Mouse (Mus musculus) bone marrow, adult 2 months (tissue): ENCODE data around the gene Parp8. TPM values are rescaled to one million over a fixed set of nuclear protein-coding genes. Genes with fewer than 3 reads are reported as not detected.

Experiments used
- H3K27ac ChIP-seq: fragments of 200-500 bp; 2 replicates; pipeline ENCODE4 v1.5.1; 2012; ENCODE audit warnings: low read depth, mild to moderate bottlenecking, control low read depth, inconsistent platforms, low read length; ENCODE audit not compliant: control insufficient read depth, poor library complexity, insufficient read depth
- H3K4me1 ChIP-seq: fragments of 200-500 bp; 2 replicates; pipeline ENCODE4 v1.6.1; 2011; ENCODE audit warnings: low read length; ENCODE audit not compliant: control insufficient read depth, insufficient read depth
- H3K4me3 ChIP-seq: fragments of 200-500 bp; replicated peaks from 2 replicates; pipeline ENCODE3; 2011; ENCODE audit warnings: mild to moderate bottlenecking, low read depth, low read length, control low read depth; ENCODE audit not compliant: control insufficient read depth
- CTCF ChIP-seq: fragments of 200-500 bp; IDR thresholded peaks from 2 replicates; pipeline ENCODE4 v1.5.1; 2011; ENCODE audit warnings: low read length, control low read depth; ENCODE audit not compliant: control insufficient read depth, insufficient read depth
- POLR2A ChIP-seq: fragments of 200-500 bp; IDR thresholded peaks from 2 replicates; pipeline ENCODE4 v1.6.1; 2011; ENCODE audit warnings: low read depth, mild to moderate bottlenecking, control low read depth, low read length, borderline replicate concordance; ENCODE audit not compliant: control insufficient read depth
- WGBS: fragments of 180-500 bp; shearing (Covaris S2); methylation state at CpG from one replicate; pipeline ENCODE4 v1.1.7; 2018; 5-methylcytosine and 5-hydroxymethylcytosine counted together
- polyA plus RNA-seq: library from polyadenylated mRNA; stranded (reverse); fragments of >200 nt; gene quantifications from 2 replicates; pipeline ENCODE4 v1.2.4, GENCODE M21; 2011; ENCODE audit warnings: low replicate concordance; ENCODE audit not compliant: missing spikeins, insufficient read depth, insufficient read length

Gene Parp8
- polyA plus RNA-seq, 1 experiment, result 31.9 TPM

DNA sequence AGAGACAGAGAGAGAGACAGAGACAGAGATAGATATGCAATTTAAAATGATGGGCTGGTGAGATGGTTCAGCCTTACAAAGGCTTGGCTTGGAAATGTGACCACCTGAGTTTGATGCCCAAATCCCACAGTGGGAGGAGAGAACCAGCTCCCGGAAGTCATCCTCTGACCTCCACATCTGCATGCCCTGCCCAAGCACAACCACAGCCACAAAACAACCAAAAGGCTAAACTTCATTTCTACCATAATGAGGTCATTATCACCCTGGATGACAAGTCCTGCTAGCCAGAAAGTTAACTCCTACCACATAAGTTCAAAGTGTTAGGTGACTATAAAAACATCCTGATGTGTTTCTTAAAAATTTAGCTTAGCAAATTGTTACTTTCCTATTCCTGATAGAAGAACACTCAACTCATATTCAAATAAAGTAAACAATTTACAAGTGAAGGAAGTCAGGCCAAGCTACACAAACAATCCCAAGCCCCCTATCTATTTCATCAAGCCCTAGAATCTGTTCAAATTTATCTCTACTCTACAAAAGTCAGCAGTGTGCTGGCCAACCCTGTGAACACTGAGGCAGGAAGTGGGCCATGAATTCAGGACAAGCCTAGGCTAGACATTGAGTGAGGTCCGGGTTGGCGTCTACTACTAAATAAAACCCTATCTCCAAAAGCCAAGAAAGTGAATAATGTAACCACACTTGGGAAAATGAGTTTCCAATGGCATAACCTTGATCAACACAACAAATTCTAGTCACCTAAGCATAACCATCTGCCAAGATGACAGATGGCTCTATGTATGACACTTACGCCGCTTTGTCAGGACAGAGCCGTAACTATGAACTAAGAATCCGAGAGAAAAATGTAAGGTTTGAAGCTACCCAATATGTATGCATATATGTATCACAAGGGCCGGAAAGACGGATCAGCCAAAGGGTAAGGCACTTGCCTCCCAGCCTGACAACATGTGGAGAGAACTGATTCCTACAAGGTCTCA lies 17.0 kb downstream of the Parp8 start:
- WGBS, result 89% methylated on average over 9 of the region's 9 CpGs

GRCm38 (mm10) chr13:117007566-117007965 lies 17.8 kb downstream of the Parp8 start:
- Histone ChIP-seq H3K27ac (no peak overlapping the region), H3K4me3 (no peak overlapping the region), H3K4me1 (no peaks in the 10 kb centered on the region; the same call in 1 of the 2 replicates)
- WGBS, result 75% methylated on average over 2 of the region's 2 CpGs
- TF ChIP-seq POLR2A (no peak), CTCF (no peak)

More for the DNA sequence above, 17.0 kb downstream of the Parp8 start:
- Histone ChIP-seq H3K4me1 (no peaks in the 10 kb centered on the region; the same call in 1 of the 2 replicates), H3K4me3 (no peak overlapping the region), H3K27ac (no peak overlapping the region)
- TF ChIP-seq CTCF (no peak), POLR2A (no peak)

DNA sequence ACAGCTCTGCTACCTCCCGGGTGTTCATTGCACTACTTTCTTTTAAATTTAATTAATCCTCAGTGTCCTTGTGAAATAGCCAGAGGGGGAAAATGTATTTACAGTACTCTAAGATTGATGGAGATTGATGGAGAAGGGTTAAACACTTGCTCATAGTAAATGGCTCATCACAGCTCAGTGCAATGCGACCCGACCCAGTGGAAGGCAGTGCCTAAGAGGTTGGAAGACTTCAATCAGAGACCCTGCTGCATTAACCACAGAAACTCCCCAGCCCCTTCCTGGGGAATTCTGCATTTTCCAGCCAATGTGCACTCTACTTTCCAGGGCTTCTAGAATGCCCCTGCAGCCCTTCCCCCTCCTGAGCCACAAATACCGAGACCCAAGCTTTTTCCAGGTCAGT lies 18.7 kb downstream of the Parp8 start:
- Histone ChIP-seq H3K4me3 (no peak overlapping the region), H3K27ac (no peak overlapping the region), H3K4me1 (no peaks in the 10 kb centered on the region; the same call in 1 of the 2 replicates)
- no peak for TF ChIP-seq POLR2A
- 82% methylated on average over 4 of the region's 4 CpGs for WGBS

DNA sequence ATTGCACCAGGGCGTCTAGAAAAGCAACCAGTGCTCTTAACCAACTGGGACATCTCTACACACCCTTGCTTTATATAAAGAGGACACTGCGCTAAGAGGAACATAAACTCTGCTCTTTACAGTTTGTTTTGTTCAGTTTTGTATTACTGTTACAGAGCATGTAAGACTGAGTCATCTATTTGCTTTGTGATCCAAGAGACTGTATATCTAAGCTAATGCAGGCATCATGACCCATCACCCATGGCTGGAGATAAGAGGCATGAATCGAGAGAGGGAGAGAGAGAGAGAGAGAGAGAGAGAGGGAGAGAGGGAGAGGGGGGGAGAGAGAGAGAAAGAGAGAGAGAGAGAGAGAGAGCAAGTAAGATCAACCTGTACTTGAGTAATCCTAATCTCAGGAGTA lies 24.8 kb downstream of the Parp8 start:
- TF ChIP-seq POLR2A (no peak), CTCF (no peak)
- no peaks in the 10 kb centered on the region for H3K4me1 ChIP-seq
- H3K27ac ChIP-seq, result no peak overlapping the region
- 74% methylated on average over 3 of the region's 3 CpGs for WGBS
- H3K4me3 ChIP-seq, result no peak overlapping the region

DNA sequence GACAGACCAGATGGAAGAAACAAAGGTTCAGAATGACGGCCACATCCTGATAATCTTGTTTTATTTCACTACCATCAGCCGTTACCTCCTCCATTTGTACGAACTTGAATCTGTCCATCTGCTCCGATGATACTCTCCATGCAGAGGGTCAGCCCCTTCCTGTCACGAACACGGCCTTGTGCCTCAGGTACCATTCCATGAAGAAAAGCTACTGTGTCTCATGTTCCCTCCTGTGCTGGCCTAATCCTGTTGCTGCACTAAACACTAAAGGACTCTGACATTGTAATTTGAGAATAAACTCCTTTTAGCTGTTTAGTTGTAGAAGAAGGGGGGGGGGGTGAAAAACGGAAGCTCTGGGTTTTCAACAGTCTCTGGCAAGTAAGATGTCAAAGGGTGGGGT lies 33.8 kb downstream of the Parp8 start:
- no peak overlapping the region for H3K4me3 ChIP-seq
- 73% methylated on average over 7 of the region's 7 CpGs for WGBS
- TF ChIP-seq CTCF (no peak), POLR2A (no peak)
- peaks cover 1% of the 10 kb centered on the region; the same call in 1 of the 2 replicates for H3K4me1 ChIP-seq
- H3K27ac ChIP-seq, result no peak overlapping the region

DNA sequence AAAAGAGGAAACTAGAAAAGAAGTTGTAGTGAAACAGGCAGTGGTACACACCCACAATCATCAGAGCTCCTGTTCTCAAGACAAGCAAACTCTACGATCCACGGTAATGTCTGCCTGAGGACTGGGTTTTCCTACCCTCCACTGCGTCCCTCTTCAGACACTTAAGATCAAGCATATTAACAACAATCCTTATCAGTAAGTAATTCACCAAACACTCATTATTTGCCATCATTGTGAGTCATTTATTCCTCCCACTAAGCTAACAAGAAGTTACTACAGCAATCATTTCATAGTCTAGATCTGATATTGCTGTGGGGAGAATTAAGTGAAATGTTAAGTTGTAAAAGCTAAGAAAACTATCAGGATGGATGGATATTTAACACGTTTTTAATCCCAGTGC lies 35.0 kb downstream of the Parp8 start:
- TF ChIP-seq POLR2A (no peak), CTCF (no peak)
- peaks cover 1% of the 10 kb centered on the region; the same call in 1 of the 2 replicates for H3K4me1 ChIP-seq
- no peak overlapping the region for H3K27ac ChIP-seq
- 74% methylated on average over 4 of the region's 4 CpGs for WGBS
- no peak overlapping the region for H3K4me3 ChIP-seq

DNA sequence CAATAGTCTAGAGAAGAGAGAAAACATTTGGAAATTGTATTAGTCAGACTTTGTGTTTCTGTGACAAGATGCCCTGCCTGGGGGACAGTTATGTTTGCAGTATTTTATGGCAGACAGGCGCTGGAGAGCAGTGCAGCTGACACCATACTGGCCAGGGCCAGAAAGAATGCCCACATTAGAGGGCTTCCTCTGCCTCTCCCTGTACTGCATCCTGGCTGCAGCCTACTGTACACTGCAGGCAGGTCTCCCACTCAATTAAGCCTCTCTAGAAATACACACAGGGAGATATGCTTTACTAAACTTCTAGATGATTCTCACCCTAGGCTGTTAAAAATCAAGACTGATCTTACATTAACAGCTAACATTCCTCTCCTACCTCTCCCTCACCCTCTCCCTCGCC lies 36.6 kb downstream of the Parp8 start:
- TF ChIP-seq CTCF (no peak), POLR2A (no peak)

DNA sequence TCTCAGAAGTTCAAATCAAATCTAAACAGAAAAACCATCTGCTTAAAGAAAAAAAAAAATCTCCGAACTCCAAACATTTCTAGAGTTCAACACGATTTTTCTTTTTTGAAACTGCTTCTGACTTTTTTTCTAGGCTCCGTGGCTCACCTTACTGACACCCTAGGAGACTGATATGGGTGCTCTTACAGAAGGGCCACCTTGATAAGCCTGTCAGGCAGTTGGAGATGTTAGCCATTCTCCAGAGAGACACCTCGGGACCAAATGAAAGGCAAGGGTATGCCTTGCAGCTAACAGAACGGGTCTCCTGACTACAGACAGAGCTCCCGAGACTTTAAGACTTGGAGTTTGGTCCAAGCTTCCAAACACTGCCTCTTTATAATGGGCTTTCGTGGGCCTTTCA lies 37.1 kb downstream of the Parp8 start:
- H3K4me1 ChIP-seq, result peaks cover 1% of the 10 kb centered on the region; the same call in 1 of the 2 replicates
- 66% methylated on average over 7 of the region's 7 CpGs for WGBS
- no peak for TF ChIP-seq POLR2A
- no peak for TF ChIP-seq CTCF
- no peak overlapping the region for H3K4me3 ChIP-seq
- no peak overlapping the region for H3K27ac ChIP-seq

More for the DNA sequence above, 36.6 kb downstream of the Parp8 start:
- H3K4me1 ChIP-seq, result peaks cover 1% of the 10 kb centered on the region; the same call in 1 of the 2 replicates
- no peak overlapping the region for H3K4me3 ChIP-seq
- 64% methylated on average over 2 of the region's 2 CpGs for WGBS
- no peak overlapping the region for H3K27ac ChIP-seq
